Comparison of ENCODE assay signal across 20 mouse cellular contexts in the genomic region with DNA sequence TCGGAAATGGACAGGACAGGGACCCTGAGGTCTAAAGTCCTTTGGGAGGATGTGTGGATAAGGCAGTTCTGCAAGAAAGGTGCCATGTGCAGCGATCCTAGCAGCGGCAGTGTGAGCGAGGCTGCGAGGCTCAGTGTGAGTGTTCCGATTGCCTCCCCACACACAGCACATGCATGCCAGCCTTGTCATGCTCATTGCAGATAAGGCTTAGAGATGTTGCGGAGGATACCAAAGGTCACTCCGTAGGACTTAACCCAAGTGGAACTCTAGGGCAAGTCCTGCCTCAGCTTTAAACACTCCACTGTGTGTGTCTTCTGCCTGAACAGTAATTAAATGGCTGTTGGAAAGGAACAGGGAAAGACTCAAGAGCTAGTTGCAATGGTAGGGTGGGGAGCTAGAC.
"Had no signal": no experiment of that assay in that cellular context is flagged by ENCODE, and none has a peak within 500 bp of the region (broad histone marks: within the 10 kb centered on the region; RNA-seq: fewer than 3 reads in every experiment).

No protein-coding gene starts in this region.

- H3K9ac ChIP-seq: limb, embryonic 13.5 days; liver, embryonic 14.5 days; liver, postnatal 0 days; lung, embryonic 15.5 days; midbrain, embryonic 12.5 days; midbrain, embryonic 15.5 days; neural tube, embryonic 12.5 days; neural tube, embryonic 15.5 days had no signal

- H3K9me3 ChIP-seq: limb, embryonic 10.5 days; limb, embryonic 13.5 days; lung, embryonic 15.5 days; midbrain, embryonic 12.5 days; midbrain, embryonic 15.5 days; neural tube, embryonic 12.5 days; neural tube, embryonic 15.5 days had no signal

- H3K4me1 ChIP-seq: limb, embryonic 10.5 days; midbrain, embryonic 12.5 days had no signal

- H3K36me3 ChIP-seq: limb, embryonic 10.5 days; limb, embryonic 13.5 days; lung, embryonic 15.5 days; midbrain, embryonic 12.5 days; midbrain, embryonic 15.5 days; neural tube, embryonic 12.5 days; neural tube, embryonic 15.5 days had no signal

- H3K4me3 ChIP-seq: layer of hippocampus, adult 2 months; limb, embryonic 10.5 days; limb, embryonic 13.5 days; lung, embryonic 15.5 days; midbrain, embryonic 12.5 days; midbrain, embryonic 15.5 days; neural tube, embryonic 12.5 days; neural tube, embryonic 15.5 days had no signal

- ATAC-seq: liver, postnatal 0 days; midbrain, embryonic 15.5 days had no signal

- H3K27me3 ChIP-seq: midbrain, embryonic 12.5 days; midbrain, embryonic 15.5 days; neural tube, embryonic 12.5 days; neural tube, embryonic 15.5 days had no signal

- DNase-seq: kidney, adult 18-20 months; kidney, postnatal 10 days; layer of hippocampus, adult 9-11 months; liver; liver, postnatal 0 days; lung, postnatal 10 days; lung, postnatal 36 days; right cerebral cortex, adult 18-20 months; right cerebral cortex, postnatal 25 days; thymus, adult 18-20 months; thymus, postnatal 36 days had no signal

- H3K4me2 ChIP-seq: limb, embryonic 13.5 days; lung, embryonic 15.5 days; midbrain, embryonic 12.5 days; midbrain, embryonic 15.5 days; neural tube, embryonic 12.5 days; neural tube, embryonic 15.5 days had no signal

- H3K27ac ChIP-seq: layer of hippocampus, adult 2 months; limb, embryonic 10.5 days; limb, embryonic 13.5 days; liver, embryonic 14.5 days; lung, embryonic 15.5 days; midbrain, embryonic 12.5 days; midbrain, embryonic 15.5 days; neural tube, embryonic 12.5 days; neural tube, embryonic 15.5 days had no signal
